ENCODE assay signal across 8 mouse cellular contexts in genomic region chr10:83161656-83162365, GRCm38 (mm10).
A peak's percentile ranks its signal among the peaks of the same experiment; 100 is the strongest.
DNase-seq lines count a peak whose midpoint lies in the region; ATAC-seq lines count a peak whose summit lies in the region.

No protein-coding gene starts in this region.

- H3K4me2 ChIP-seq in neural tube, embryonic 13.5 days = no peak overlapping the region
- H3K4me2 ChIP-seq in hindbrain, embryonic 14.5 days (replicated peaks) = no peak overlapping the region
- no peak overlapping the region for H3K4me2 ChIP-seq in limb, embryonic 15.5 days

- no peak overlapping the region for H3K4me3 ChIP-seq in neural tube, embryonic 13.5 days
- H3K4me3 ChIP-seq in hindbrain, embryonic 14.5 days (replicated peaks; ENCODE audit: low read length) = no peak overlapping the region
- H3K4me3 ChIP-seq in limb, embryonic 15.5 days = no peak overlapping the region

- peak; percentile 24; the same call in 1 of the 2 replicates for ATAC-seq in neural tube, embryonic 13.5 days (ENCODE audit: low read depth)
- ATAC-seq in hindbrain, embryonic 14.5 days (ENCODE audit: low FRiP score) = peak; percentile 62; the same call in 1 of the 2 replicates
- peak; percentile 35; the same call in 1 of the 2 replicates for ATAC-seq in limb, embryonic 15.5 days (ENCODE audit: insufficient number of reproducible peaks, low FRiP score, low TSS enrichment, low read depth)

- no peaks in the 10 kb centered on the region for H3K9me3 ChIP-seq in neural tube, embryonic 13.5 days
- no peaks in the 10 kb centered on the region for H3K9me3 ChIP-seq in hindbrain, embryonic 14.5 days (ENCODE audit: control insufficient read depth, low read length)
- no peaks in the 10 kb centered on the region for H3K9me3 ChIP-seq in limb, embryonic 15.5 days

- H3K4me1 ChIP-seq in neural tube, embryonic 13.5 days (replicated peaks) = peaks cover 39% of the 10 kb centered on the region
- peaks cover 15% of the 10 kb centered on the region; the same call in 1 of the 2 replicates for H3K4me1 ChIP-seq in hindbrain, embryonic 14.5 days (replicated peaks; ENCODE audit: control insufficient read depth, insufficient read depth, low read length)
- peaks cover 44% of the 10 kb centered on the region for H3K4me1 ChIP-seq in limb, embryonic 15.5 days

- DNase-seq in neural tube, embryonic 10.5 days (ENCODE audit: extremely low spot score, low spot score) = no peak
- peak; percentile 87 to 90 for DNase-seq in cerebellum, adult 18-20 months
- DNase-seq in gastrocnemius, adult 18-20 months (ENCODE audit: low spot score) = peak; percentile 77
- peak; percentile 44 for DNase-seq in hindbrain, embryonic 14.5 days (ENCODE audit: low spot score)
- peak; percentile 58 for DNase-seq in ovary, postnatal 14 days (ENCODE audit: low spot score)
- DNase-seq in c-Kit-positive CD71-positive TER-119-positive erythroid progenitor cells, embryonic 14.5 days (ENCODE audit: low spot score) = no peak

- no peaks in the 10 kb centered on the region for H3K27me3 ChIP-seq in neural tube, embryonic 13.5 days
- no peaks in the 10 kb centered on the region for H3K27me3 ChIP-seq in hindbrain, embryonic 14.5 days (ENCODE audit: control insufficient read depth, insufficient read depth, low read length)
- no peaks in the 10 kb centered on the region for H3K27me3 ChIP-seq in limb, embryonic 15.5 days

- H3K9ac ChIP-seq in neural tube, embryonic 13.5 days = no peak overlapping the region
- no peak overlapping the region for H3K9ac ChIP-seq in hindbrain, embryonic 14.5 days
- H3K9ac ChIP-seq in limb, embryonic 15.5 days = no peak overlapping the region

- H3K27ac ChIP-seq in neural tube, embryonic 13.5 days (replicated peaks) = peak overlapping the region; percentile 52
- H3K27ac ChIP-seq in hindbrain, embryonic 14.5 days = peak overlapping the region; percentile 3; the same call in 1 of the 2 replicates
- H3K27ac ChIP-seq in limb, embryonic 15.5 days = peak overlapping the region; percentile 57

- no peaks in the 10 kb centered on the region for H3K36me3 ChIP-seq in neural tube, embryonic 13.5 days
- H3K36me3 ChIP-seq in hindbrain, embryonic 14.5 days (replicated peaks; ENCODE audit: control insufficient read depth, insufficient read depth) = no peaks in the 10 kb centered on the region
- no peaks in the 10 kb centered on the region for H3K36me3 ChIP-seq in limb, embryonic 15.5 days

- 62% methylated on average over 10 of the region's 10 CpGs for WGBS in neural tube, embryonic 13.5 days
- WGBS in hindbrain, embryonic 14.5 days = 62% methylated on average over 10 of the region's 10 CpGs
- 48% methylated on average over 10 of the region's 10 CpGs for WGBS in limb, embryonic 15.5 days

Comparison
In these comparisons a context has a peak if more than half of its experiments do, and no peak if none do; other contexts are left out.
1. H3K27ac ChIP-seq: peak in every context shown above with its lines; median percentile 57 in limb, embryonic 15.5 days; 52 in neural tube, embryonic 13.5 days; 3 in hindbrain, embryonic 14.5 days.
2. DNase-seq: peak in cerebellum, adult 18-20 months (2 of 2), gastrocnemius, adult 18-20 months (single experiment), hindbrain, embryonic 14.5 days (single experiment) and ovary, postnatal 14 days (single experiment); none in neural tube, embryonic 10.5 days (single experiment) and c-Kit-positive CD71-positive TER-119-positive erythroid progenitor cells, embryonic 14.5 days (single experiment).
3. Peak in every context shown above with its lines, with median percentiles within 50 percentile points of each other: ATAC-seq.